Mouse (Mus musculus): ENCODE results near the gene Naa80. TPM values are rescaled to one million over a fixed set of nuclear protein-coding genes. Genes with fewer than 3 reads are reported as not detected.

Naa80 gene
- total RNA-seq, 2 experiments from 2014 or later: 17.7 to 20.6 TPM

DNA sequence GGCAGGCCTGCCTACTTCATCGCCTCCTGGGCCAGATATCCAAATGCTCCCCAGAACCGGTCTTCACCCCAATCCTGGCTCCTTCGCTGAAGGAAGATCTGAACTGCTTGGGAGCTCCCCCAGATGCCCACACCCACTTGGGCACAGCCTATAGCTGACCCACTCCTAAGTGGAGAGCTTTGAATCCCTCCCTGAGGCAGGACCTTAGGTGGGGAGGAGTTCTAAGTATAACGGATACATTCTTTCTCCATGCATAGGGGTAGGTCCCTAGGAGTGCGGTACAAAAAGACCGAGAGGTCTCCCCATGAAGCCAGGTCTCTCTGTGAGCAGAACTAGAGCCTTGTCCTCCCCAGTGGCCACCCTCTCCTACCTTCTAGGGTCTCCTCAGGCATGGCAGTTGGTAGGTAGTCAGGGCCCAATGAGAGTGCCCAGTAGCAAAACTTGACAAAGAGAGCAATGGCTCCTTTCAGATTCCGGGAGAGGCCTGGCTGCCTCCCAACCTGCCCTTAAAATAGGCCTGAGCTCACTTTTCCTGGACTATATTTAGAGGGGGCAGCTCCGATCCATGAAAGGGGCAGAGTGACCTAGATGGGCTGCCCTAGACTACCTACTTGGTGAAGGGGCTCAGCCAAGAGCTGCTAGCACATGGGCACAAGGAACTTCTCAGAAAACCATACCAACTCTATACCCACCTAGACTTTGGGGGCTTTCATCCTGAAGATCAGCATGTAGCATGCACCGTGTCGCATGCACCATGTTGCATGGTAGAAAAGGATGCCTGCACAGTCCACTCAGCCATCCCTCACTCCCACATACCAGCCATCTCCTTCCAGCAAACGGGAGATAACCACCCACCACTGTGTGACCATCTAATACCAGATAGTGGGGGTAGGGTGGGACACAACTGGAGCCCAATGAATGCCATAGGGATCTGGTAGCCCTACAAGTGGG lies 18.2 kb downstream of the Naa80 start:
- no peak for DNase-seq

DNA sequence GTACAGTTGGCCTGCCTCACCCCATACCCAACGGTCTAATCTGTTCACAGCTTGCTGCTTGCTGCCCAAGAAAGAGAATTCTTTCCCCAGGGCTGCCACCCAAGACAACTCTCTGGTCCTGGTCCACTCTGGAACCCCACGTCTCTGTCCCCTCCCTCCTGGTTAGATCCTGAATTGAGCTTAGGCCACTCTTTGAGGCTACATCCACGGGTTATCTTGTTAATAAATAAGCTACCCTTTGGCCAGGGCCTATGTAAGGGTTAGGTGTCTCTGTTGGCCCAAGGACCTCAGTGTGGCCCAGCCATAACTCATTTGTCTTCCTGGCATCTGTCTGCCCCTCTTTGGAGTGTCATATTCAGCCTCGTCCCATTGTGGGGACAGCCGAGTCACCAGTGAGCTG lies 19.7 kb downstream of the Naa80 start:
- no peak for DNase-seq

DNA sequence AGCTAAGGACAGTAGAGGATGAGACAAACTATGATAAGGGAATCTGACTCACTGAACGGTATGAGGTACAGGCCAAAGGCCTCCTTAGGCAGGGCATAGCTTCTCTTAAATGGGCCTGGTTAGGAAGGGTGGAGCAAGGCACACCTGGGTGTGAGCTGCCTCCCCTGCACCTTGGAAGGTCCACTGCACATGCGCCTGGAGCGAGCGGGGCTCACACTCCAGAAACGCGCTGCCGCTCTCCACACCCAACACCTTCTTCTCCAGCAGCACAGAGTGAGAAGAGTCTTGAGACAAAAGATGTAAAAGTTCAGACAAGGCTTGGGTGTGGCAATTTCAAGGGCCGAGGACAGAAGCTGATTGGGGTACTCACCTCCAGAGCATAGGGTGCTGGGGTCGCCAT lies 20.7 kb downstream of the Naa80 start:
- no peak for DNase-seq

DNA sequence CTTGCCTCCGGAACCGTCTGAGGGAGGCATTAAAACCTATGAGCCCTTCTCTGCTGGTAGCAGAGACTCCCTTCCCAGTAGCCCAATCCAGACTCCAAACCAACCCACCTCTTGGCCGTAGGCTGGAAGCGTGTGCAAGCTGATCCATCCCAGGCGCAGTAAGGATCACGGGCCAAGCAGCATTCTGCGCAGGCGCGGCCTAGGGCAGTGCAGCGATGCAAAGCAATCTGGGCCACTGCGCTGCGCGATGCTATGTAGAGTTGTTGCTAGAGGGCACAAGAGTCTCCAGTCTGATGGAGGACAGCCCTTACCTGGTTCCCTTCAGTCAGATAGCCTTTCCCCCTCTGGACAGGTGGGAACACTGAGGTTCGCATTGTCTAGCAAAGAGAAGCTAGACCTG lies 21.2 kb downstream of the Naa80 start:
- DNase-seq: no peak

DNA sequence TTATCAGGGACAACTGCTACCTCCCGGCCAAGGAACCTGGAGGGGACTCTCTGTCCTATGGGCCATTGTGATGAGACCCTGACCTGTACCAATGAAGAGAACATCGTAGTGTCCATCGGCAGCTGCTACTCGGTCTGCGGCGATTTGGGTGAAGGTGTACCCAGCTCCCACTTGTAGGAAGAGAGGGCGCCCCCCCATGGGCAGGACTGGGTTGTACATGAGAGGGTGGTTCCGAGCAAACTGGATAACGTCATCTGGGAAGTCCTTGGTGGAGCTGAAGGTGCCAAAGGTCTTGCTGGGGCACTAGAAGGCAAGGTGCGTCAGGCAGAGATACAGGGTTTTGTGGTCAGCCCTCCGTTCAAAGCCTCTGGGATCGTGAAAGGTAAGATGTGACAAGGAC lies 22.1 kb downstream of the Naa80 start:
- no peak for DNase-seq

DNA sequence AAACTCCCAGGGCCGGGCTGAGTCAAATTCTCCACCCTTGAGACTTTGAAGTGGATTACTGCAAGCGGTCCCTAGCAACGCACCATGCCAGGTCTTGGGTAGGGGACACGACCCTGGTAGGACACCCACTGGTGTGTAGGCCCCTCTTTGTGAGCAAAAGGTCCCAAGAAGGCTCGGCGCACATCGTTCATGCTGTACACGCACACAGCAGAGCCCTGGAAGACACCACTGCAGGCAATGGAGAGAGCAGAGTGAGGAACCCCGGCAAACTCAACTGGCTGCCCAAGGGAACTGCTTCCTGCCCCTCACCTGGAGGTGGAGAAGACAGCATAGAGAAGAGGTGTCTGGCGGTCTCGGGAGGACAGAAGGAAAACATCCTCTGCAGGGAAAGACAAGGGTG lies 22.6 kb downstream of the Naa80 start:
- no peak for DNase-seq

DNA sequence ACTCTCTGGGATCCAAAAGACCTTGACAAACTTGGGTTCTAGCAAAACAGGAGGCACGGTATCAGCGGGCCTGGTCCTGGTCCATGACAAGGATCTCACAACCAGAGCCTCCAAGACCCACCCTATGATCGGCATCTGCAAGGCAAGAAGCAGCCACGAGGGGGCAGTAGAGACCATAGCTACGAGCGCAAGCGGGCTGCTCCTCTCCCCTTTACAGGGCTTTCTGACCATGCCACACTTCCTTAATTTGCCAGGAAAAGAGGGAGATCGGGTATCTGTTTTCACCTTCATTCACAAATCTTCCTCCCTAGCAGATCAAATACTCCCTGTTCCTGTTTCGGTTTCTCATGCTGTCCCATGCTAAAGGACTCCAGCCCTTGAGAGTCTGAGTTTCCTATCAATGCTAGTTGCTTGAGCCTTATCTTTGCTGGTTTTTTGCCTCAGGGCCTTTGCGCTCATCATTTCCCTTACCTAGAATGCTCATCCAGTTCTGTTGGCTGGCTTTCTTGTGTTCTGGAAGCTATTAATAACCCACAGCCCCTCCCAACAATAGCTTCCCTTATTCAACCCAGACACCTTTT lies 23.5 kb downstream of the Naa80 start:
- DNase-seq: peak; percentile 98

DNA sequence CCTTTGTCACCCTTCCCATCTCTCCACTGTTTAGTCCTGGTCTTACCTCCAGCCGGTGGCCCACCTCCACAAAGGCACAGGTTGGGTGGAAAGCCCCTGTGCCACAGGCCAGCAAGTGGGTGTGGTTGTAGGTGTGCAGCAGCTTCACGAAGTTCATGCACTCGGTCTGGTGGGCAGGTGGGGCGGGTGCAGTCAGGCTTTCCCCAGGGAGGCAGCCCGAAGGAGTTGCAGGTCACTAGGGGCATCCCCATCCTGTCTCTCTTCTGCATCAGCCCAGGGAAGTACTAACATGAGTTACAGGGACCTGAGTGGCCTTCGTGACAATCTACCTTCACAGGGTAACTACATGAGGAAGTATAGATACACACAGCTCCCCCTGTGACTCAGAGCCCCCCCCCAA lies 24.6 kb downstream of the Naa80 start:
- no peak for DNase-seq

DNA sequence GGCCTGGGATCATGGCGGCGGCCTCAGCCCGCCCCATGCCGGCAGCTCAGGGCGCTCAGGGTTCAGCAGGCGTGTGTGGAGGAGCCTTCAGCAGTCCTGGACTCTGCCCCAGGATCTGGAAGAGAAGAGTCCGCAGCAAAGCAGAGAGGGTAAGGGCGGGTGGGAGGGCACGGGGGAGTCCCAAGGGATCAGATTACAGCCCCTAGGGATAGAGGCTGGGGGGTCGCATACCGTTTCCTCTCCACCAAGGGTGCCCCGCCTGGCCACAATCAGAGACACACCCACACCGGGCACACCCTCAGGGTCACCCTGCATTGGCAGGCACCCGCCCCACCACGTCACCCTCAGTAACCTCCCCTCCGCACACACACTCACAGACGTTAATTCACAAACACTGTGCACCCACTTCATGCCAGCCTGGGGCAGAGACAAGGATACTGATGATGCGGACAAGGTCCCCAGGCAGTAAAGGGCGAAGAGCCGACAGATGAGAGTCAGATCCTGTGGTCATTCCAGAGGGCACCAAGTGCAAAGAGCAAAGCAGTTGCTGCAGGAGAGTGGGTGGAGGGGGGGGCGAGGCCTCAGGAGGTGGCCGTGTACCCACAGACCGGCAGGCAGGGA lies 26.5 kb downstream of the Naa80 start:
- peak; percentile 70 for DNase-seq

DNA sequence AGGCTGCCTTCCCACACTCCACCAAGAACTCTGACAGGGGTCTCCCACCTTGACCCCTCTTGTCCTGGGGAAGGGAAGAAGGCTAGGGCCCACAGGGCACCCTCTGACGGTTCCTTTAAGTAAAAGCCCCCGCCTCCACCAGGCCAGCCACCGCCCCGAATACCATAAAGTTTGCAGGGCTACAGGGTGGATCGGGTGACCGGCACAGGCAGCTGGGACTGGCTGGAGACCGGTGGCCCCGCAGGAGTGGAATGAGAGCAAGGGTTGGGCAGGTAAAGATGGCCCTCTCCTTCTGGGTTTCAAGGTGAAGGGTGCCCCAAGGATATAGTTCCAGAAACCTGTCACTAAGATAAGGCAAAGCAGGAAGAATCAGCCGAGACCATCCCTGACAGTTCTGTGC lies 27.9 kb downstream of the Naa80 start:
- DNase-seq: no peak

DNA sequence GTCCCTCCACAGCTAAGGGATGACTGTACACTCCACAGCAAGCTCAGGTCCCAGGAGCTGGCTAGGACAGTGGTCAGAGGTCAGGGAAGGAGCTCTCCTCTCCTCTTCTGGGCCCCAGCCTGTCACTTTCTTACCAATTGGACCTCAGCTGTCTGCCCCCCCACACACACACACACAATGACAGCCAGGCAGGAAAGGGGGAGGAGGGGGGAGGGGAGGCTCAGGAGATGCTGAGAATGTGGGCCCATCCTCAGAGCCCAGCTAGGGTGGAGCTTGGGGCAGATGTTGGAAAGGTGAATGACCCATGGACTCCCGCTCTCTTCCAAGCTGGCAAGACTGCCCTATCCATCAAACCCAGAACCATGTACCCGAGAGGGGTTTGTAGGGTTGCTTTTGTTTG lies 28.3 kb downstream of the Naa80 start:
- DNase-seq: no peak

DNA sequence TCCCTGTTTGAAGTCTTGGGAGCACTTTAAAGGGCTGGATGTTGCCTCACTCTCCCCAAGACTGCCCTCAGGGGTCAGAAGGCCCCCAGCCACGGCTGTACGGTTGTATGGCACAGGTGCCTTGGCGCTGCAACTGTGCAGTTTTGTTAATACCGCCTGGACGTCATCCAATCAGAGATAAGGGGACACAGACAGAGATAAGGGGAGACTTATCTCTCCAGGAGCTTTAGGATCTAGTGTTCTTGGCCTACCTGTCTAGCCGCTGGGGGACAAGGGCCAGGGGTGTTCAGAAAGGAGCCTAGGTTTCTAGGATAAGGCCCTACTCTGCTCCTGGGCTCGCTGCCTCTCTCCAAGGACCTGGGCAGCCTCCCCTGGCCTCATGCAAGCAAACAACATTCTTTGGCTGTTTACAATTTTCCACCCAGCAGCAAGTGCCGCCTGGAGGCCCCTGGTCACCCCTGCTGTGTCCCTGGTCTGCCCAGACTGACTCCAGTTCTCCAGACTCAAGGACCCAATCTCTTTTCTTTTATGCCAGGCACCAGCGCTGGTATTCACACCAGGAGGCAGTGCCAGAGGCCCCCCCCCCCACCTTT lies 29.1 kb downstream of the Naa80 start:
- DNase-seq: no peak

DNA sequence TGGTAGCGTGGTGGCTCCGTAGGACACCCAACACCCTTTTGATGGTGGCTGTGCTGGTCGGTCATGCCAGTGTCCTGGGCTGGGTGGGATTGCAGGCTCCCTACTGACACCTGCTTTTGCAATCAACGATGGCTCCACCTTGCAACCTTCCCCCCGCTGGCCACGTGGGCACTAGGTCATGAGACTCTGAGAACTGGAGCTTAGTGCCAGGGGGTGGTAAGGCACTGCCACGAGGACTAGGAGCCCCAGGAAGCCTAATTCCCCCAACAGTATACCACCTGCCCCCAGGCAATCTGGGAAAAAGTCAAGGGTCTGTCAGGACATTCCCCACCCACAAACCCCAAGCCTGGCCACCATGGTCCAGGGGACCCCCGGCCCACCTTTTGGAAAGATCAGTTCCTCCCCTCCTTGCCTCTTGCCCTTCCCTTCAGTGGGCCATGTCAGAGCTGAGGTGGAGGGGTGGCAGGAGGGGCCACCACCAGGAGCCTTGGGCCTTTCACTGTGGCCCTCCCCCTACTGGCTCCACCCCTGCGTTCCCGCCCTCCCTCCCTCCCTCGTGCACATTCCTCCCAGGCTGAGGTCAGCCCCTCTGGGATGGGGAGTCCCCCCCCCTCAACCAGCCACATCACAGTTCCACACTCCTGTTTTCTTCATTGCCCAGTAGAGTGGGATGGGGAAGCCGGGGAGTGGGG lies 30.2 kb downstream of the Naa80 start, which contains the start of gene Sema3b:
Gene Sema3b (minus strand): TSS at position 489 of the 692 bp plus-strand sequence.
- DNase-seq: no peak

DNA sequence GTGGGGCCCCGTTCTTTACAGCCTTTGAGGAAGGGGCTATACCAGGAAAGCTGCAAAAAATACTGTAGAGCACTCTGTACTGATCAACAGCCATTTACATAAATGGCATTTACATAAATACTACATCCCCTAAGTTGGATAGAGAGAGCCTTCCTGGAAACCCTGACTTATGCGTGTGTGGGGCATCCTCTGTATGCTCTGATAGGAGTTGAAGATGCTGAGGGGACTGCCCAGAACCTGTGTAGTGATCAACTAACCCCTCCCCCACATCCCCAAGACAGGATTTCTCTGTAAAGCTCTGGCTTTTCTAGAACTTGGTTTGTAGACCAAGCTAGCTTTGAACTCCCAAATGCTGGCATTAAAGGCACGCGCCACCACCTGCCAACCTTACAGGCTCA lies 30.7 kb downstream of the Naa80 start:
- DNase-seq: no peak

DNA sequence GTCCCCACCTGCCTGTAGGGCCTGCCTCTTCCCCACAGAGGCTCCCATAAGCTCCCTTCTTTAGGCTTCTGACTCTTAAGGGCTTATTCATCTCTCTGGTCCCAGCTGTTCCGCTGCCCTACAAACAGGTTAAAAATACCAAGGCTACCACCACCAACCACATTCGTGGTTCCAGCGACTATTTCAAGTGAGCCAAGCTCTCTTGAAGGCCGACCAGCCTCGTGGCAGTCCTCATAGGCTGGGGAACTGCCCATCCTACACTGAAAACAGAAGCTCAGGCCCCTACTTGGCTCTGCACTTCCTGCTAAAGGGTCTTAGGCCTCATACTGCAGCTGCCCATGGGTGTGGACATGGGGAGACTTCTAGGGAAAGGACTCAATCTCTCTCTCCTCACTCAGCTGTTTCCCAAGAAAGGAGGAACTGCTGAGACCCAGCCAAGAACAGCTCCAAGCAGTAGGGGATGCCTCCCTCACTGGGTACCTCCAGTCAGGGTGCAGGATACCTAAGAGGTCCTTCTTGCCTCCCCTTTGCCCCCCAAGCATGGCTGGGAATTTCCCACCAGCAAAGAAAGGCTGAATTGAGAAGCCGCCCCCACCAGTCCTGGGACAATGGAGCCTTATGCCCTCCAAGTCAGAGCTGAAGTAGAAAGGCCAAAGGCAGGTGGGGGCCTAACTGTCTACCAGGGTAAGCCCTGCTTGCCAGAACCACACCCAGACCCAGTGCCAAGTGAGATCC lies 32.9 kb downstream of the Naa80 start:
- DNase-seq: no peak

DNA sequence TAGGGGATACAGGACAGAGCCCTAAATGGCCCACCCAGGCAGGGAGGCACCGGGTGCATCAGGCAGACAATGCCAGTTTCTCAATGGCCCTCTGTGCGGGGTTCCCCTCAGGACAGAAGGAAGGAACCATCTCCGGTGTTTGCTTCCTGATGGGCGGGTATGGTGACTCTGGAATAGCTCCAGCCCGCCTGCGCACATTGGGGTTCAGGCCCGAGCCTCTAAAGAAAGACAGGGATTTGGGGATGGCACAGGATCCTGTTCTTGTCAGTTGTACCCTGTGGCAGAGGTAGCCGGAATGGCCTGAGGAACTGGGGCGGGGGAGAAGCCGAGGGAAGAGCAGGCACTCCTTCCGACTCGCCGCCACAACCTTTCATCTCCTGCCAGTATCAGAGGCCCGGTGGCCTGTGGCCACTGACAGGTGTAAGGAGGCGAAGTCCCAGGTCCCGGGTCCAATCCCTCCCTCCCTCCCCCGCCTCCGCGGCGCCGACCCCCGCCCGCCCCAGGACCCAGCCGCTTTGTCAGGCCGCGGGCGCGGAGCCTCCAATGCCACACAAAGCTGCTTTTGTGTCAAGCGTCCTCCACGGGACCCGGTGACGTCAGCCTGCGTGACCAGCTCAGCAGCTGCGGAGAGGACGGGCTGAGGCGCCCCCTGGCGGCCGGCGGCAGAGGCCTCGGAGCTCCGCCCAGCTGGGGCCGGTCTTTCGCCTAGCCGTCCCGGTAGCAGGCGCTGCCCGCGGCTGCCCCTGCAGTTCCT lies 33.7 kb downstream of the Naa80 start:
- peak; percentile 100 for DNase-seq

DNA sequence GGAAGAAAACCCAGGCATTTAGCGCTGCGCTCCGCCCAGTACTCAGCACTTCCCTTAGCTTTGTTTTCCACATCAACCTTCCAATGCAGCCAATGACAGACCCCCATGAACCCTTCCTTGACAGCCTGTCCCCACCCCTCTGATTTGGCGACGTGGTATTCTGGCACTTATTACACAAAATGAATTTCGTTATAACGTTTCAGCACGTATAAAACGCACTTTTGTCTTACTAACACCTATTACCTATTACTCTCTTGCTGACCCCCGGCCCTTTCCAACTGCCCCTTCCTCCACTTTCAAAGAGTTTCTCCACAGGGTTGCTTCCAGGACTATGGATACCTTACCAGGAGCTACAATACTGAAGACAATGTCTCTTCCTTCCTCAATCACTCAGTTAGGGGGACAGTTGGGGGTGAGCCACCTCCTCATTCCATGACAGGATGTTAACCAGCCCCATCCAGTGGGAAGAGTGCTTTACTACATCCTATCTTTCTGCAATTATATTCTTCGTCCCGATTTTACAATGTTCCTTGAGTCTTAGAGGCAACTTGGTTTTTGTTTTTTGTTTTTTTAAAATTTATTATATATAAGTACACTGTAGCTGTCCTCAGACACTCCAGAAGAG lies 34.4 kb downstream of the Naa80 start:
- DNase-seq: no peak

DNA sequence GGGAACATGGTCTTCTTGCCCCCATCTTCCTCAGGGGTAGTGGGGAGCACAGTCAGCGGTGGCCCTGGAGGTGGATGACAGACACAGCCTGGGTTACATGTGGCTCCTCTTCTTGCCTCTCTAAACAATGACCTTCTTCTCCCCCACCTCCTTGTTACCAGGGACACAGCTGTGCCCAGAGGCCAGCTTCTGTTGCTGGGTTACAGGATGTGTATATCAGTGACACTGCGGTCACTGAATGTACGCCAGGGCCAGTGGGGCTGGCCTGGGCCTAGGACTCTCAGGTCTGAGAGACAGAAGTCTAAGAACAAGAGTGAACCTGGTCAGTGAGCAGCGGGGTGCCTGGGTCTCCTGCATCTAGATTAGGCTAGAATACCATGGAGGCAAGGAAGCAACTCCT lies 36.3 kb downstream of the Naa80 start:
- no peak for DNase-seq

DNA sequence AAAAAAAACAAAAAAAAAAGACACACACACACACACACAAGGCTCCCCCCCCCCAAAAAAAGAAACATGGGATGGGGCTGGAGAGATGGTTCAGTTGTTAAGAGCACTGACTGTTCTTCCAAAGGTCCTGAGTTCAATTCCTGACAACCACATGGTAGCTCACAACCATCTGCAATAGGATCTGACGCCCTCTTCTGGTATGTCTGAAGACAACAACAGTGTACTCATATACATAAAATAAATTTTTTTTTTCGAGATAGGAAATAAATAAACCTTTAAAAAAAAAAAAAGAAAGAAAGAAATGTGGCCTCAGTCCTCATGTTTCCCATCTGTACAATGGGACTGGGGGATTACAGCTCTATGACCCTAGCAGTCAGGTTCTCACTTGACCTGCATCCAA lies 38.8 kb downstream of the Naa80 start:
- DNase-seq: no peak

DNA sequence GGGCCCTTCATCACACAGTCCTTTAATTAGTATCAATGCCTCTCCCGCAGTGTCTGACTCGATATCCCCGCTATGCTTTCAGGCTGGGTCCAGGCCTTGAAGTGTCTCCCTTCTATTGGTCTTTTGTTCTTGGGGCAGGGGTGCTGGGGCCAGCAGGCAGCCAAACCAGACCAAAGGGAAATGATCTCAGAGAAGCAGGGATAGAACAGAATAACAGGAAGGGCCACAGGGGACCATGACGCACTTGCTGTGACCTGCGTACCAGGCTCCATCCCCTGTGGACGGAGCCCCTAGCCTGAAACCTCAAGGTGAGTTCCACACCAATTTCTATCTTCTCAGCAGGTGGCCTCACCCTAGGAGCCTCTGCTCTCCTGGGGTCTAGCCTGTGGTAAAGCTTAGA lies 39.4 kb downstream of the Naa80 start:
- no peak for DNase-seq
